Mouse (Mus musculus): ENCODE measurements around the gene Kmt2d. TPM values are rescaled to one million over a fixed set of nuclear protein-coding genes. Genes with fewer than 3 reads are reported as not detected.
A peak's percentile ranks its signal among the peaks of the same experiment; 100 is the strongest.

Gene Kmt2d
- polyA plus RNA-seq, 1 experiment from 2014 or later = 17.6 TPM

DNA sequence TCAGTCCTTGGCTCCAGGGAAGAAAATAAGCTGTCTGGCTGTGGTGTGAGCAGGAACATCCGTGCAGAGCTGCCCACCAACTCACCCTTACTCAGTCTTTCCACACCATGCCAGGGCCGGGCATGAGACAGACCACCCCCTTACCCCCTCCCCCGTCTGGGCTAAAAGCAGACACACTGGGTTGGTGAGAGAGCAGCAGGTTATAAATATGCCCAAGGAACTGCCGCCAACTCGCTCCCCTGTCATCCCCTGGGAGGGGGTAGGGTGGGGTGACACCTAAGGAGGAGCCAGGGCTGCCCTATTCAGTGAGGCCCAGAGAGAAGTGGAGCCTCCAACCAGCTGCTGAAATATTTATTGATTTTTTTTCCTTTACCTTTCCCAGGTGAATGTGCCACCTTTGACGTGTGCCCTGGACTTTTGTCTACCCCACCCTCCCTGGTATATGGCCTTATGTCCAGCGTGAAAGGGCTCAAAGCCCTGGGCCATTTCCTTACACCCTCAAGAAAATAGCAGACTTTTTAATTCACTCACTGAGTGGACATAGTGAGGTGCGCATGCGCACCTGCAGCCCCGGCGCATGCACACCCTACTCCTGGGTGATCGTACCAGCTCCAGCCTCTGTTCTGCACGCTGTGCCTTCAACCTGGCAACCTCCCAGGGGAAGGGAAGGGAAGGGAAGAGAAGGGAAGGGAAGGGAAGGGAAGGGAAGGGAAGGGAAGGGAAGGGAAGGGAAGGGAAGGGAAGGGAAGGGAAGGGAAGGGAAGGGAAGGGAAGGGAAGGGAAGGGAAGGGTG lies 74.0 kb downstream of the Kmt2d start:
- ATAC-seq (ENCODE audit: insufficient number of reproducible peaks, low FRiP score, low TSS enrichment, low read depth) = no peak
- DNase-seq (ENCODE audit: low spot score) = no peak
- H3K27me3 ChIP-seq (ENCODE audit: control insufficient read depth, insufficient read depth, low read length) = peaks cover 95% of the 10 kb centered on the region
- H3K4me3 ChIP-seq (ENCODE audit: low read depth, low read length) = no peak overlapping the region
- peaks cover 7% of the 10 kb centered on the region for H3K4me1 ChIP-seq (ENCODE audit: control insufficient read depth, insufficient read depth, low read length)
- no peak overlapping the region; the same call in 1 of the 2 replicates for H3K4me2 ChIP-seq (ENCODE audit: low read depth, severe bottlenecking)
- no peak overlapping the region for H3K27ac ChIP-seq (replicated peaks; ENCODE audit: low read depth, low read length)
- WGBS = 7% methylated on average over 13 of the region's 13 CpGs
- no peaks in the 10 kb centered on the region for H3K9me3 ChIP-seq (ENCODE audit: control insufficient read depth, low read length)
- H3K36me3 ChIP-seq (ENCODE audit: control insufficient read depth, insufficient read depth, low read length) = no peaks in the 10 kb centered on the region
- H3K9ac ChIP-seq (ENCODE audit: low read length) = no peak overlapping the region

DNA sequence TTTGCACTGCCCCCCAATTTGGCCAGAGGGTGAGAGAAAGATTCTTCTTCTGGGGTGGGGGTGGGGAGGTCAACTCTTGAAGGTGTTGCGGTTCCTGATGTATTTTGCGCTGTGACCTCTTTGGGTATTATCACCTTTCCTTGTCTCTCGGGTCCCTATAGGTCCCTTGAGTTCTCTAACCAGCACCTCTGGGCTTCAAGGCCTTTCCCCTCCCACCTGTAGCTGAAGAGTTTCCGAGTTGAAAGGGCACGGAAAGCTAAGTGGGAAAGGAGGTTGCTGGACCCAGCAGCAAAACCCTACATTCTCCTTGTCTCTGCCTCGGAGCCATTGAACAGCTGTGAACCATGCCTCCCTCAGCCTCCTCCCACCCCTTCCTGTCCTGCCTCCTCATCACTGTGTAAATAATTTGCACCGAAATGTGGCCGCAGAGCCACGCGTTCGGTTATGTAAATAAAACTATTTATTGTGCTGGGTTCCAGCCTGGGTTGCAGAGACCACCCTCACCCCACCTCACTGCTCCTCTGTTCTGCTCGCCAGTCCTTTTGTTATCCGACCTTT lies 77.8 kb downstream of the Kmt2d start:
- no peak for DNase-seq (ENCODE audit: low spot score)
- Histone ChIP-seq H3K27me3 (ENCODE audit: control insufficient read depth, insufficient read depth, low read length) (peaks cover 97% of the 10 kb centered on the region), H3K9ac (ENCODE audit: low read length) (no peak overlapping the region), H3K36me3 (ENCODE audit: control insufficient read depth, insufficient read depth, low read length) (no peaks in the 10 kb centered on the region), H3K4me2 (ENCODE audit: low read depth, severe bottlenecking) (no peak overlapping the region), H3K4me1 (ENCODE audit: control insufficient read depth, insufficient read depth, low read length) (peaks cover 15% of the 10 kb centered on the region), H3K27ac (replicated peaks; ENCODE audit: low read depth, low read length) (no peak overlapping the region), H3K9me3 (ENCODE audit: control insufficient read depth, low read length) (no peaks in the 10 kb centered on the region), H3K4me3 (ENCODE audit: low read depth, low read length) (no peak overlapping the region)
- WGBS = 4% methylated on average over 13 of the region's 13 CpGs
- ATAC-seq (ENCODE audit: insufficient number of reproducible peaks, low FRiP score, low TSS enrichment, low read depth) = no peak

DNA sequence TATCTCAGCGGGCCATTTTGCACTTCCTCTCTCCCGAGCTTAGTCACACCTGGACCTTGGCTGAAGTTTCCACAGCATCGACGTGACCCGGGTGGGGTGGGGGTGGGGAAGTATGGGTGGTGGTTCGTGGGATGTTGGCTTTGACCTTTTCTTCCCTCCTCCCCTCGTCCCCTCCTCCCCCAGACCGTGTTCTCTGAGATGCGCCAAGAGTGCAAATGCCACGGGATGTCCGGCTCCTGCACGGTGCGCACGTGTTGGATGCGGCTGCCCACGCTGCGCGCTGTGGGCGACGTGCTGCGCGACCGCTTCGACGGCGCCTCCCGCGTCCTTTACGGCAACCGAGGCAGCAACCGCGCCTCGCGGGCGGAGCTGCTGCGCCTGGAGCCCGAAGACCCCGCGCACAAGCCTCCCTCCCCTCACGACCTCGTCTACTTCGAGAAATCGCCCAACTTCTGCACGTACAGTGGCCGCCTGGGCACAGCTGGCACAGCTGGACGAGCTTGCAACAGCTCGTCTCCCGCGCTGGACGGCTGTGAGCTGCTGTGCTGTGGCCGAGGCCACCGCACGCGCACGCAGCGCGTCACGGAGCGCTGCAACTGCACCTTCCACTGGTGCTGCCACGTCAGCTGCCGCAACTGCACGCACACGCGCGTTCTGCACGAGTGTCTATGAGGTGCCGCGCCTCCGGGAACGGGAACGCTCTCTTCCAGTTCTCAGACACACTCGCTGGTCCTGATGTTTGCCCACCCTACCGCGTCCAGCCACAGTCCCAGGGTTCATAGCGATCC lies 78.6 kb downstream of the Kmt2d start:
- H3K4me1 ChIP-seq (ENCODE audit: control insufficient read depth, insufficient read depth, low read length) = peaks cover 12% of the 10 kb centered on the region; the same call in 1 of the 2 replicates
- peaks cover 95% of the 10 kb centered on the region for H3K27me3 ChIP-seq (ENCODE audit: control insufficient read depth, insufficient read depth, low read length)
- DNase-seq (ENCODE audit: low spot score) (no peak), ATAC-seq (ENCODE audit: insufficient number of reproducible peaks, low FRiP score, low TSS enrichment, low read depth) (no peak)
- H3K4me2 ChIP-seq (ENCODE audit: low read depth, severe bottlenecking) = peak overlapping the region; percentile 5; the same call in 1 of the 2 replicates
- H3K4me3 ChIP-seq (ENCODE audit: low read depth, low read length) = peak overlapping the region; percentile 0; the same call in 1 of the 2 replicates
- H3K36me3 ChIP-seq (ENCODE audit: control insufficient read depth, insufficient read depth, low read length) = no peaks in the 10 kb centered on the region
- WGBS = 2% methylated on average over 74 of the region's 75 CpGs
- H3K9me3 ChIP-seq (ENCODE audit: control insufficient read depth, low read length) = no peaks in the 10 kb centered on the region
- no peak overlapping the region for H3K9ac ChIP-seq (ENCODE audit: low read length)
- no peak overlapping the region for H3K27ac ChIP-seq (replicated peaks; ENCODE audit: low read depth, low read length)

DNA sequence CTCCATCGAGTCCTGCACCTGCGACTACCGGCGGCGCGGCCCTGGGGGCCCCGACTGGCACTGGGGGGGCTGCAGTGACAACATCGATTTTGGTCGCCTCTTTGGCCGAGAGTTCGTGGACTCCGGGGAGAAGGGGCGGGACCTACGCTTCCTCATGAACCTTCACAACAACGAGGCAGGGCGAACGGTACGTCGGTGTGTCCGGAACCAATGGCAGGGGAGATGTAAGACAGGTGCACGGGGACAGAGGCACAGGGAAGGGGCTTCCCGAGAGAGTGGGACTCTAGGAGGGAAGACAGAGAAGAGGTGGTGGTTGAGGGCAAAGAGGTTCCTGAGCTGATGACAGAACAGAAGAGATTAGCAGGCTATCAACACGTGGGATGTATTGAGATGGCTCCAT lies 79.2 kb downstream of the Kmt2d start:
- peaks cover 93% of the 10 kb centered on the region for H3K27me3 ChIP-seq (ENCODE audit: control insufficient read depth, insufficient read depth, low read length)
- no peak for DNase-seq (ENCODE audit: low spot score)
- 1% methylated on average over 23 of the region's 23 CpGs for WGBS
- no peaks in the 10 kb centered on the region for H3K36me3 ChIP-seq (ENCODE audit: control insufficient read depth, insufficient read depth, low read length)
- H3K9ac ChIP-seq (ENCODE audit: low read length) = no peak overlapping the region
- H3K4me2 ChIP-seq (ENCODE audit: low read depth, severe bottlenecking) = no peak overlapping the region
- no peak overlapping the region for H3K4me3 ChIP-seq (ENCODE audit: low read depth, low read length)
- H3K27ac ChIP-seq (replicated peaks; ENCODE audit: low read depth, low read length) = no peak overlapping the region
- no peaks in the 10 kb centered on the region for H3K9me3 ChIP-seq (ENCODE audit: control insufficient read depth, low read length)
- ATAC-seq (ENCODE audit: insufficient number of reproducible peaks, low FRiP score, low TSS enrichment, low read depth) = no peak
- H3K4me1 ChIP-seq (ENCODE audit: control insufficient read depth, insufficient read depth, low read length) = peaks cover 12% of the 10 kb centered on the region; the same call in 1 of the 2 replicates

DNA sequence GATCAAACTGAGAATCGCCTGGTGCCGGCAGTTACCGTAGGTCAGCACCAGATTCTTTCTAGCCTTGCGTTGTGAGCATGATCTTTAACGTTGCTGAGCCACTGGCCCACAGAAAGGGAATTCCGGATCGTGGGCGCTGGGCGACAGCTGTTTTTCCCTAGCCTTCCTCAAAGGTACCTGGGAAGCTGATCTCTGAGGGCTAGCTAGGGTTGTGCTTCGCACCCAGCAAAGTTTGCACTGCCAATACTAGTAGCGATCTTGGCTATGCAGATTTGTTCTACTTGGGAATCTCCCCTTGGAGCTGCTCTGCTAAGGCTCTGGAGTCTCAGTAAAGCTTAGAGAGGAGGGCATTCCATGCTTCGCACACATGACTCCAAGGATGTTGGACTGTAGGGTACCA lies 79.8 kb downstream of the Kmt2d start:
- no peaks in the 10 kb centered on the region for H3K36me3 ChIP-seq (ENCODE audit: control insufficient read depth, insufficient read depth, low read length)
- under 1% methylated on average over 12 of the region's 12 CpGs for WGBS
- no peak overlapping the region for H3K4me3 ChIP-seq (ENCODE audit: low read depth, low read length)
- DNase-seq (ENCODE audit: low spot score) (no peak), ATAC-seq (ENCODE audit: insufficient number of reproducible peaks, low FRiP score, low TSS enrichment, low read depth) (no peak)
- no peaks in the 10 kb centered on the region for H3K9me3 ChIP-seq (ENCODE audit: control insufficient read depth, low read length)
- peak overlapping the region; percentile 22; the same call in 1 of the 2 replicates for H3K9ac ChIP-seq (ENCODE audit: low read length)
- H3K4me1 ChIP-seq (ENCODE audit: control insufficient read depth, insufficient read depth, low read length) = peaks cover 12% of the 10 kb centered on the region; the same call in 1 of the 2 replicates
- peaks cover 90% of the 10 kb centered on the region for H3K27me3 ChIP-seq (ENCODE audit: control insufficient read depth, insufficient read depth, low read length)
- no peak overlapping the region; the same call in 1 of the 2 replicates for H3K4me2 ChIP-seq (ENCODE audit: low read depth, severe bottlenecking)
- H3K27ac ChIP-seq (replicated peaks; ENCODE audit: low read depth, low read length) = no peak overlapping the region

DNA sequence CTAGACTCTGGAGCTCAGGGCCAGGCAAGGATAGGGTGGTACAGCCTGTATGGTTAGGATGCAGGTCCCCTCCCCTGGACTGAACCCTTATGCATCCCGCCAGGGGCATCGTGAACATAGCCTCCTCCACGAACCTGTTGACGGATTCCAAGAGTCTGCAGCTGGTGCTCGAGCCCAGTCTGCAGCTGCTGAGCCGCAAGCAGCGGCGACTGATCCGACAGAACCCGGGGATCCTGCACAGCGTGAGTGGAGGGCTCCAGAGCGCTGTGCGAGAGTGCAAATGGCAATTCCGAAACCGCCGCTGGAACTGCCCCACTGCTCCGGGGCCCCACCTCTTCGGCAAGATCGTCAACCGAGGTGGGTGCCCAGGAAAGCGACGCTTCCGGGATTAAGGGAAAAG lies 80.2 kb downstream of the Kmt2d start:
- no peak overlapping the region; the same call in 1 of the 2 replicates for H3K4me2 ChIP-seq (ENCODE audit: low read depth, severe bottlenecking)
- H3K9ac ChIP-seq (ENCODE audit: low read length) = no peak overlapping the region
- under 1% methylated on average over 23 of the region's 23 CpGs for WGBS
- no peak for ATAC-seq (ENCODE audit: insufficient number of reproducible peaks, low FRiP score, low TSS enrichment, low read depth)
- no peak overlapping the region for H3K27ac ChIP-seq (replicated peaks; ENCODE audit: low read depth, low read length)
- no peaks in the 10 kb centered on the region for H3K9me3 ChIP-seq (ENCODE audit: control insufficient read depth, low read length)
- peaks cover 12% of the 10 kb centered on the region; the same call in 1 of the 2 replicates for H3K4me1 ChIP-seq (ENCODE audit: control insufficient read depth, insufficient read depth, low read length)
- DNase-seq (ENCODE audit: low spot score) = no peak
- H3K27me3 ChIP-seq (ENCODE audit: control insufficient read depth, insufficient read depth, low read length) = peaks cover 86% of the 10 kb centered on the region
- H3K36me3 ChIP-seq (ENCODE audit: control insufficient read depth, insufficient read depth, low read length) = no peaks in the 10 kb centered on the region; the same call in 1 of the 2 replicates
- H3K4me3 ChIP-seq (ENCODE audit: low read depth, low read length) = no peak overlapping the region

DNA sequence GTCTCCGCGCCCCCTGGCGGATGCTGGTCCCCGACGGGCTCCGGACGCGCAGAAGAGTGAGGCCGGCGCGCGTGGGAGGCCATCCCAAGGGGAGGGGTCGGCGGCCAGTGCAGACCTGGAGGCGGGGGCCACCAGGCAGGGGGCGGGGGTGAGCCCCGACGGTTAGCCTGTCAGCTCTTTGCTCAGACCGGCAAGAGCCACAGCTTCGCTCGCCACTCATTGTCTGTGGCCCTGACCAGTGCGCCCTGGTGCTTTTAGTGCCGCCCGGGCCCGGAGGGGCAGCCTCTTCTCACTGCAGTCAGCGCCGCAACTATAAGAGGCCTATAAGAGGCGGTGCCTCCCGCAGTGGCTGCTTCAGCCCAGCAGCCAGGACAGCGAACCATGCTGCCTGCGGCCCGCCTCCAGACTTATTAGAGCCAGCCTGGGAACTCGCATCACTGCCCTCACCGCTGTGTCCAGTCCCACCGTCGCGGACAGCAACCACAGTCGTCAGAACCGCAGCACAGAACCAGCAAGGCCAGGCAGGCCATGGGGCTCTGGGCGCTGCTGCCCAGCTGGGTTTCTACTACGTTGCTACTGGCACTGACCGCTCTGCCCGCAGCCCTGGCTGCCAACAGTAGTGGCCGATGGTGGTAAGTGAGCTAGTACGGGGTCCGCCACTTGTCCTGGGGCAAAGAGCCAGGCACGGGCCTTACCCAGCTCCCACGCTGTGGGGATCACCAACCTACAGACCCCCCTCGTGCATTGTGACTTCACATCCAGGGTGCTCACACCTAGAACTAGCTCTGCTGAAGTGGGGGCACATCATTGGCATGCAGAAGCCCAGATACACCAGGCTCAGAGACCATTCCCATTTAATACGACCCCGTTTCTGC lies 81.1 kb downstream of the Kmt2d start, which contains the start of gene Wnt1:
Gene Wnt1, plus strand, starts transcription at position 197 of the 875 bp plus-strand sequence.
- H3K4me1 ChIP-seq (ENCODE audit: control insufficient read depth, insufficient read depth, low read length) = peaks cover 12% of the 10 kb centered on the region; the same call in 1 of the 2 replicates
- WGBS = 4% methylated on average over 51 of the region's 51 CpGs
- H3K36me3 ChIP-seq (ENCODE audit: control insufficient read depth, insufficient read depth, low read length) = peaks cover 3% of the 10 kb centered on the region; the same call in 1 of the 2 replicates
- no peak for ATAC-seq (ENCODE audit: insufficient number of reproducible peaks, low FRiP score, low TSS enrichment, low read depth)
- H3K4me3 ChIP-seq (ENCODE audit: low read depth, low read length) = no peak within 1 kb of the TSS
- peak; percentile 84 for DNase-seq (ENCODE audit: low spot score)
- H3K27ac ChIP-seq (replicated peaks; ENCODE audit: low read depth, low read length) = no peak within 1 kb of the TSS
- H3K4me2 ChIP-seq (ENCODE audit: low read depth, severe bottlenecking) = peak within 1 kb of the TSS; percentile 31
- peaks cover 77% of the 10 kb centered on the region for H3K27me3 ChIP-seq (ENCODE audit: control insufficient read depth, insufficient read depth, low read length)
- no peaks in the 10 kb centered on the region for H3K9me3 ChIP-seq (ENCODE audit: control insufficient read depth, low read length)
- H3K9ac ChIP-seq (ENCODE audit: low read length) = no peak within 1 kb of the TSS
